Mouse (Mus musculus) adrenal gland, adult 8-10 months (tissue): ENCODE data around the gene Antxr1. TPM values are rescaled to one million over a fixed set of nuclear protein-coding genes. Genes with fewer than 3 reads are reported as not detected.

Experiments
- DNase-seq: peaks from one replicate; pipeline ENCODE4 v3.0.0; 2022
- total RNA-seq, 4 experiments: library from RNA; stranded (reverse); gene quantifications; 2 replicates each; pipeline ENCODE4 v1.2.4; 2022

The Antxr1 gene
- total RNA-seq, 4 experiments from 2014 or later, result 13.9 to 22.5 (median 18.3) TPM

DNA sequence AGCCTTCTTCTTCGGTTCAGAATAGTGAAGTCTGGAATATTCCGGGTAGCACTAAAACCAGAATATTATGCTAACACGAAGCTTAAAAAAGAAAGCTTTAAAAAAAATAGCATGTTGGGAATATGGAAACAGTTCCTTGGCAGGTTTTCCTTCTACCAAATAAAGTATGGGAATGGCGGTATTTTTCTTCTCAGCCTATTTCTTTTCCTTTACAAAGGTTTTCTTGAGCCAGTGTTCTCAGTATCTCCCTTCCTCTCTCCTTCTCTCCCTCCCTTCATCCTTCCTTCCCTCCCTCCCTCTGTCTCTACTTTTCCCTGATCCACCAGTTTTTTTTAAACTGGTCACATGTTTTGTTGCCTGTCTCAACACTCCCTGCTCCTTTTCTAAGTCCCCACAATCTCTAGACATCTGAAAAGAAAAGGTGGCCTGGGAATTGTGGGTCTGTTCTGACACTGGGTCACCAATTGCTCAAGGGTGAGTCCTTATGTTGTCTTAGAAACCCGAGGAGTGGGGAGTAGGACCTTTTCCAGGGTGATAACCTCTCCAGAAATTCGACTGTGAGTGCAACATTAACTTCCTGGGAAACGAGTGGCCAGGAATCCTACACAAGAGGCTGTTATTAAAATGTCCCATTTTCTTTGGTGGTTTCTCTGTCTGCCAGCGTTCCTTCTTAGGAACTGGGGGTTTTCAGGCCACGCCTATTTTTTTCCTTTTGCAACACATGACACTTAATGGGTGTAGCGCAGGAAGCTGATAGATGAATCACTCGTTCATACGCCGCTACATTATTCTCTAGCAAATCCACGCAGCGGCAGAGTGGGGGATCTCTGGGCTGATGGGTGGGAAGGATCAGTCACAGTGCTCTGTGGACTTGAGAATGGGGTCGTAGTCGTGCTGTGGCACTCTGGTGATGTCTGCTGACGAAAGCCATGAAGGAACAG, 42.4 kb downstream of the Antxr1 start:
- DNase-seq, result no peak

DNA sequence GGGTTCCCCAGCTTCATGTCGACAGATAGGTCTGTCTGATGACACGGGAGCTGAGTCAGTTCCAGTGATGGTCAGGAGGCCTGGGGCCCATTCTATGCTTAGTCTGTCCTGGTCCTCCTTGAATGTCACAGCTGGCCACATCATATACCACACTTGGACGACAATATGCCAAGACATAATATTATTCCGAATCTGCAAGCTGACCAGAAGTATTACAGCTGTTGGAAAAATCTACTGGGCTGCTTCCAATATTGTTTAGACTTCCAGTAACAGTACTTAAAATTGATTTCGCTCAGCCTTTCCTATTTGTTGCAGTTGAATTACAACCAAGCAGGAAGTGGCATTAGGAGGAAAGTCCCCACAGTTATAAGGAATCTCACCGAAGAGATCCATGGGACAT, 48.4 kb downstream of the Antxr1 start:
- DNase-seq, result no peak

GRCm38 (mm10) chr6:87285365-87285749, 50.3 kb downstream of the Antxr1 start:
- no peak for DNase-seq

GRCm38 (mm10) chr6:87284716-87285364, 50.8 kb downstream of the Antxr1 start:
- no peak for DNase-seq

GRCm38 (mm10) chr6:87282346-87282781, 53.3 kb downstream of the Antxr1 start:
- DNase-seq, result no peak

GRCm38 (mm10) chr6:87281771-87282170, 53.9 kb downstream of the Antxr1 start:
- no peak for DNase-seq

GRCm38 (mm10) chr6:87278151-87278550, 57.5 kb downstream of the Antxr1 start:
- DNase-seq, result no peak

DNA sequence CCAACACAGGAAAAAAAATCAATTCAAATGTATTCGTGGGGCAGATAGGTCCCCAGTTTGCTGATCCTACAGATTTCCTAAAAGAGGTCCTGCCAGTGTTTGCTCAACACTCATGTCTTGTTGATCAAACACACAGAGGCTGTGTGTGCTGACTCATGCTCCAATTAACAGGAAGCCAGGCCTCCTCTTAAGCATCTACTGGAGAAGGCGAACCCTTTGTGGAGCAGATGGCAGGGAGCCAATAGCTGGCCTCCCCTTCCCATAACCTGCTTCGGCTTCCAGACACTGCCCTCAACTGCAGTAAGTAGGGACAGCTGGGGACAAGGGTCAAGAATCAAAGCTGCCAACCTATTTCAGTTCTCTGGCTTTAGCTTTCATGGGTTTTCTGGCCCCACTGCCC, 58.1 kb downstream of the Antxr1 start:
- DNase-seq, result no peak

GRCm38 (mm10) chr6:87276941-87277340, 58.7 kb downstream of the Antxr1 start:
- no peak for DNase-seq

DNA sequence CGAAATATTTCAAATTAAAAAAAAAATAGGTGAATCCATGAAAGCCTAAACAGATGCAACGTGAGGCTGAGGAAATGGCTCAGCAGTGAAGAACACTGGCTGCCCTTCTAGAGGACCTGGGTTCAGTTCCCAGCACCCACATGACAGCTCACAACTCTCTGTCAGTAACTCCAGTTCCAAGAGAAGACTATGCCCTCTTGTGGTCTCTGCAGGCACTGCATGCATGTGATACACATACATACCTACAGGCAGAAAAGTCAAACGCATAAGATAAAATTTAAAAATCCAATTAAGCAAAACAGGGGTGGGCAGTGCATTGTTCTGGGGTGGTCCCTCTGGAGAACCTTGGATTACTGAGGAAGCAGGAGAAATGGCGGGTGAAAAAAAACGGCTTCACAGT, 60.8 kb downstream of the Antxr1 start:
- DNase-seq, result no peak

DNA sequence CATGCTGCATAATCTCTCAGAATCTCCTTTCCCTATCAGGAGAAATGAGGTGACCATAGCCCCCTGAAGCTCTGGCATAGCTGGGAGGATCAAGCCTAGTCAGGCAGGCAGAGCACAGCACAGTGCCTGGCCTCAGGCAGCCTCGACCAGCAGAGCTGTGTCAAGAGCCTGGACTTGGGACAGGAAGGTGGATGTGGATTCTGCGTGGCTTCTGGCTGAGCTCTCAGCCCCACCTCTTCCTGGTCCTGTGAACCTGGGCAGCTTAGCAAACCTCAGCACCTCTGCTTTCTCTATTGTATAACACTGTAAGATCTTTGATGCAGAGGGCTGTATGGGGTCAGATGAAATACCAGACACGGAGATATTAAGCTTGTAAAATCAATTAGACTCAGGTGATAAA, 61.8 kb downstream of the Antxr1 start:
- no peak for DNase-seq

DNA sequence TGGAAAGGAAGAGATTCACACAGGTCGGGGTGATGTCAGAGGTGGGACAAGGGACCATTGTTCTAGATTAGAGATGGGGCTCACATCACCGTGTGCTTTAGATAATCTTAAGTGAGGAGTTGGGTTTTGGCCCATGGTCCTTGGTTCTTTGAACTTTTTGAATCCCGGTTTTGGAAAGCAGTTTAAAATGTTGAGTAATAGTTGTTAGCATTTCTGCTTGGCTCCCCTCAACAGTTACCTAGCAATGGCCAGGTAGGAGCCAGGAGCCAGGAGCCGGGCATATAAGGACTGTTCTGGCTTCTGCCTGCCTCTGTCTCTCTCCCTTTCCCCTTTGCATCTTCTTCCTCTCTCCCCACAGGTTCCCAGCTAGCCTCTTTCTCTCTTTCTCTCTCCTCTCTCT, 62.5 kb downstream of the Antxr1 start:
- no peak for DNase-seq

GRCm38 (mm10) chr6:87272202-87272601, 63.4 kb downstream of the Antxr1 start:
- no peak for DNase-seq

DNA sequence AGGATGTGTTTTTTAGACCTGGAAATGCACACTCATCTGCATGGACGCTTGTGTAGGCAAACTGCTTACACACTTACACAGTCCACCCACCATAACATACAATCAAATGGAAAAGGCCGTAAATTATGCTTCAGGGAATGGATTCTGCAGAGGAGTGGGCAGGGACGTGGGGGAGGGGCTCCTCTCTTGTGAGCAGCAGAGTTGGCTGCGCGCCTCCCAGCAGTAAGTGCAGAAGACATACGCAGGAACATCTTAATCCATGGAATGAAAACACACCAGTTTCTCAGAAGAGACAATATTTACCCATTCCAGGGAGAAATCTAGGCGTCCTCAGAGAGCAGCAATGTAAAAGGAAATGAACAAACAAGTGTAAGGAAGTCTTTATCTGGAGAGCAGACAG, 65.2 kb downstream of the Antxr1 start:
- no peak for DNase-seq

- DNase-seq, result no peak
Observed at GRCm38 (mm10) chr6:87269950-87270349, 65.7 kb downstream of the Antxr1 start.

DNA sequence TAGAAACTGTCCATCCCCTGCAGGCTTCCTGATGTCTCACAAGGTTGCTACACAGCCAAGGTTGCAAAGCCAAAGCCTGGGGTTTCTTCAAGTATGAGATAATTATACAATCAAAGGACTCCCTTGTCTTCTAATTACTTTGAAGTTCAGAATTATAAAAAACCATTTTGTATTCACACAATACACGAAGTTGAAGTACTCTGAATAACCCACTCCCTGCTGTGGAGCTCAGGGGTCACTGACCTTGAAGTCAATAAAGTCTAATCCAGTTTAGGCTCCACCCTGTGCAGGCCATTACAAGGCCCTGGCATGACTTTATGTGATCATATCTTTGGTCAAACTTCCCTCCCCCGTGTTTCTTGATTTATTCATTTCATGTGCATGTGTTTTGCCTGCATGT, 73.0 kb downstream of the Antxr1 start:
- DNase-seq, result no peak

GRCm38 (mm10) chr6:87258976-87259375, 76.6 kb downstream of the Antxr1 start:
- no peak for DNase-seq

DNA sequence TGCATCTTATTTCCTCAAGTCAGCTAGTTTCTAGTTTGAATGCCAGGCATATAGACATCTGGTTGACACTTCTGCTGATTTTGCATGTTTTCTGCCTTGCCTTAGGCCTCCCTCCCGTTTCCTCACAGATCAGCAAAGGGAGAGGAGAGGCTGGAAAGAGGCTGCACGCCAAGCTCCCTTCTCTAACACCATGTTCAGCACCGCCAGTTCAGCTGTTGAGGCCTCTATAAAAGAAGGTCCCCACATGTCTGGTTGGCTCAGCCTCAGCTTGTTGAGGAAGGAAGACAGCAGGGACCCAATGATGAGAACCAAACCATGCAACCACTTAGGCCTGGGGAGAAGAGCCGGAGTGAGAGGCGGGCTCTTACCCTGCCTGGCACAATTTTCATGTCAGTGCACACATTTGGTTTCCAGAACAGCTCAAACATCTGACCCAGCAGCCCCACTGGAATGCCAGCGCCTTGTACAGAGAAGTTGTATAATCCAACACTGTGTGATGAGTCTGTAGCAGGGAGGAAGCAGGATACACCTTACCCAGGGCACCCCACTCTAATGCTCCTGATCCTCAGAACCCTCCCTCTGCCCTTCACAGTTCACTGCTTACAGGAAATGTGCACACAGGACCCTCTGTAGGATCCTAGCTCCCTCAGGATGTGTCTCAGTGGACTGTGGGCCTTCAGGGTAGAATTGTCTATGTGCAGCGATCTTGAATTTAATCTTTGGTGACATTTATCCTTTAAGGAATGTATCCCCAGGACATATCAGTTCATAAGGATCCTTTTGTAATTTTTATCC, 77.4 kb downstream of the Antxr1 start:
- no peak for DNase-seq

DNA sequence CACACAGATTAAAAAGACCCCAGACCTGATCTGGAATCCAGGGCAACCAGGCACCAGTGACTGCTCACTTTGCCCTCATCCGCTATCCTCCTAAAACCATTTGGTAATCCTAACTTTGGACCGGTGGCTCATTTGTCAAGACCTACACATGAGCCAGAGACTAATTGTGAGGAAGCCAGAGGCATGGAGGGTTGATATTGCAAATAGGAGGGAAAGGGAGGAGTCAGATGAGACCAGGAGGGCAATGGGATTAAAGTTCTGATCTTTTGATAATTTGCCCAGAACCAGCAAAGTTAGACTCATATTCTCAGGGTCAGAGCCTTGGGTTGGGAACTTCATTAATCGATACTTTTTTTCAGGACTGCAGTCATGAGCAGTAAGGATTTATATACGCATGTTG, 78.2 kb downstream of the Antxr1 start:
- no peak for DNase-seq

DNA sequence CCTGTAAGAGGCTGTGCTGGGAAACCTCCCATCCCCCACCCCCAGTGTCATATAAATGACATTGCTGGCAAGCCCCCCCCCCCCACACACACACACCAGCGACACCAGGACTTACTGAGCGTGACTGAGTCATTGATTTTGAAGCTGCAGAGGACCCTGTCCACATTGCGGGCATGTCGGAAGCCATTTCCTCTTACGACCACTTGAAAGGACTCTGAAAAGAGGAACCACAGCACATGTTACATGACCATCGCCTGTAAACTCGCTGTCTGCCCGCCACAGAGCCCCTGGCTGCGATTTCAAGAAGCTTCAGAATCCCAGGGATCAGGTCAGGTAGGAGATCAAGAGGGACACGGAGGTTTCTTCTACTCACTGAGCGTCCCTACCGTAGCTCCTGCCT, 80.0 kb downstream of the Antxr1 start:
- DNase-seq, result no peak

- no peak for DNase-seq
Observed at GRCm38 (mm10) chr6:87254756-87255155, 80.9 kb downstream of the Antxr1 start.

- no peak for DNase-seq
Observed at GRCm38 (mm10) chr6:87251716-87252115, 83.9 kb downstream of the Antxr1 start.

DNA sequence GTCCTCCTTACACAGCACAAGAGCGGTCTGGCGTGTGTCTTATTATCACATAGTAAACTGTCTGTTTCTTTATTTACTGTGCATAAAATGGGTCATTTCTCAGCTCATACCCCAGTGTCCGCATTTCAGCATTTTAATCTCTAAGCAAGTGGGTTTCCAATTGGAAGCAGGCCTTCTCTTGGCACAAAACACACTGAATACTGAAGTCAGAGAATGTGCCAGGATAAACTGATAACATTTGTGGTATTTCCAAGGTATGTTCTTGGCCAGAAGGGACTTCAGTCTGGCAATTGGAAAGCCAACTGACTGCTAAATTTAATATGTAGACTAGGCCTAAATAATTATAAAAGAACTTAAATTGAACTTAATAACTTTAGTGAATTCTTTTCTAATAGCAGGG, 84.9 kb downstream of the Antxr1 start:
- no peak for DNase-seq
